Mouse (Mus musculus) heart, embryonic 14.5 days (tissue): ENCODE results near the gene Gm2174. TPM values are rescaled to one million over a fixed set of nuclear protein-coding genes. Genes with fewer than 3 reads are reported as not detected.

ENCODE experiments used
- ATAC-seq: fragments of 200-750 bp; cut with Nextera tagmentation; 2 replicates; pipeline ENCODE4 v1.8.0; 2017; ENCODE audit warnings: low read depth, moderate TSS enrichment; ENCODE audit not compliant: insufficient number of reproducible peaks, insufficient read depth, low FRiP score
- H3K27ac ChIP-seq, 2 experiments: fragments of 200-500 bp in 1 of 2; fragments of 300-500 bp in 1 of 2; sonication (generic) in 1 of 2; replicated peaks in 1 of 2; 2 replicates each; pipeline ENCODE4 v1.5.1; 2012 to 2014; ENCODE audit warnings: low read depth in 2 of 2, low read length in 2 of 2, control low read depth in 1 of 2, mild to moderate bottlenecking in 1 of 2, mixed read lengths in 1 of 2; ENCODE audit not compliant: control insufficient read depth in 1 of 2, insufficient read depth in 1 of 2
- H3K27me3 ChIP-seq: fragments of 300-500 bp; sonication (generic); 2 replicates; pipeline ENCODE4 v1.6.1; 2014; ENCODE audit warnings: mild to moderate bottlenecking, low read length, control low read depth; ENCODE audit not compliant: control insufficient read depth, insufficient read depth
- H3K36me3 ChIP-seq: fragments of 300-500 bp; sonication (generic); 2 replicates; pipeline ENCODE4 v1.6.1; 2014; ENCODE audit warnings: mild to moderate bottlenecking, control low read depth, low read length, mixed read lengths; ENCODE audit not compliant: control insufficient read depth, insufficient read depth
- H3K4me1 ChIP-seq, 2 experiments: fragments of 200-500 bp in 1 of 2; fragments of 300-500 bp in 1 of 2; sonication (generic) in 1 of 2; 2 replicates each; pipeline ENCODE4 v1.6.1; 2012 to 2014; ENCODE audit warnings: low read length in 2 of 2, control low read depth in 1 of 2, mixed read lengths in 1 of 2; ENCODE audit not compliant: control insufficient read depth in 2 of 2, insufficient read depth in 2 of 2
- H3K4me2 ChIP-seq: fragments of 300-500 bp; sonication (generic); 2 replicates; pipeline ENCODE4 v1.6.1; 2014; ENCODE audit warnings: mild to moderate bottlenecking, low read length
- H3K4me3 ChIP-seq, 2 experiments: fragments of 200-500 bp in 1 of 2; fragments of 300-500 bp in 1 of 2; sonication (generic) in 1 of 2; 2 replicates each; pipeline ENCODE4 v1.5.1; 2012 to 2014; ENCODE audit warnings: low read length in 2 of 2, mild to moderate bottlenecking in 2 of 2, control low read depth in 1 of 2, low read depth in 1 of 2, moderate library complexity in 1 of 2; ENCODE audit not compliant: control insufficient read depth in 1 of 2, insufficient read depth in 1 of 2
- H3K9ac ChIP-seq: fragments of 300-500 bp; sonication (generic); 2 replicates; pipeline ENCODE4 v1.6.1; 2014; ENCODE audit warnings: mild to moderate bottlenecking, low read length
- H3K9me3 ChIP-seq: fragments of 300-500 bp; sonication (generic); 2 replicates; pipeline ENCODE4 v1.6.1; 2016; ENCODE audit warnings: low read length, control low read depth; ENCODE audit not compliant: control insufficient read depth
- WGBS: fragments of 180-500 bp; shearing (Covaris S2); extraction: QIAGEN DNeasy Blood & Tissue Kit; methylation state at CpG from one replicate; pipeline ENCODE4 v1.1.7; 2014; 5-methylcytosine and 5-hydroxymethylcytosine counted together
- polyA plus RNA-seq: library from polyadenylated mRNA; unstranded; fragments of >200 nt; fragmentation: Nextera tagmentation; extraction: Ambion mirVana; gene quantifications from 2 replicates; pipeline ENCODE4 v1.2.1, GENCODE M21; 2014

The Gm2174 gene
- polyA plus RNA-seq, 1 experiment from 2014 or later: 1.7 TPM

DNA sequence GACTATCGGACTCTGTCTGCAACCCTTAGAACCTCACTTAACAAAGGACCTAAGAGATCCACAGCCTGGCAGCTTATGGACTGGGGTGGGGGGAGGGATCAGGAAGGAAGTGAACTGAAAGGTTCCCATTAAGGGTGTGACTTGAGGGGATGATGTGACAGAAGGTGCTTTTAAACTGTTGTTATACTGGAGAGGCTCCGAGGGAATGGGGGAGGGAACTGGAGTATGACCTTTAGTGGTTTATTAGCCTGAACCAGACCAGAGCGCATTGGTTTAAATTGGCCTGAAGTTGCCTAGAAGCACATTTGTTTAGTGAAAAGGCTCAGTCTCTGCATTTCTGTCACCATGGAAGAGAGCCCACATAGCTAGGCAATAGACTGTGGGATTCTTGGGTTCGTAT is 19.9 kb downstream of the Gm2174 start:
- Histone ChIP-seq H3K36me3 (peaks cover 4% of the 10 kb centered on the region; the same call in 1 of the 2 replicates), H3K4me3 (no peak overlapping the region), H3K27ac (no peak overlapping the region), H3K4me2 (no peak overlapping the region), H3K4me1 (peaks cover 2 to 8% of the 10 kb centered on the region in 2 experiments; a peak in 3 of 4 replicates), H3K9ac (no peak overlapping the region), H3K27me3 (no peaks in the 10 kb centered on the region), H3K9me3 (no peaks in the 10 kb centered on the region)
- 65% methylated on average over 4 of the region's 4 CpGs for WGBS
- ATAC-seq: no peak

DNA sequence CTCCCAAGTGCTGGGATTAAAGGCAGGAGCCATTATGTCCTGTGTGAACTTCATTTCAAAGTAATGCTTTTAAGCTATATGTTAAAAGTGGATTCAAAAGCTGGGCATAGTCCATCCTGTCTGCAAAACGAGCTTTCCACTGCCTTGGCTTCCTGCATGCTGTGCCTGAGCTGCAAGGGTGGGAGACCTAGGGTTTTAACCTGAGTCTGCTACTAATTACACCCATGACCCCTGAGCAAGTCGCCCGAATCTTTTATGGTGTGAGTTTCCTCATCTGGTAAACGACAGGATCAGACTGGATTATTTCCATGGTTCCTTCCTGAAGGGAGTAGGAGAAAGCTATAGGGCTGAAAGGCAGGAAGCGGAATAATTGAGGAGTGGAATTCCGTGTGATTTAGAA is 20.7 kb downstream of the Gm2174 start:
- WGBS: 56% methylated on average over 6 of the region's 6 CpGs
- no peaks in the 10 kb centered on the region for H3K9me3 ChIP-seq

DNA sequence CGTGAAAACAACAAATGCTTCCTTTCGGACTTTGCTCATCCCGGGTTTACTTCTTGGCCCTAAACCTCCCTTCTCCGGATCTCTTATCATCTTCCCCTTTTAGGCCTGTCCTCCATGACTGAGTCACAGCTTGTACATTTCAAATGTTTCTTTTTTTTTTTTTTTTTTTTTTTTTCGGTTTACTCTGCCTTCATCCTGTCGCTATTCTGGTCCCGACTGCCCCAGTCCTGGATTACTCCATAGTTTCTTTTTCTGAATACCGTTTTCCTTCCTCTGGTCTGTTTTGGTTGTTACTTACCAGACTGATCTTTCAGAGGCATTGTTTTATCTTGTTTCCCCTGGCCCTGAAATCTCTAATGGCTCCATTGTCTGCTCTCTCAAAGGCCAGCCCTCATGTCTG is 26.3 kb downstream of the Gm2174 start:
- peak; percentile 50; the same call in 1 of the 2 replicates for ATAC-seq
- Histone ChIP-seq H3K9me3 (no peaks in the 10 kb centered on the region), H3K4me1 (peaks cover 2 to 3% of the 10 kb centered on the region in 2 experiments; a peak in 3 of 4 replicates), H3K4me3 (no peak overlapping the region), H3K36me3 (no peaks in the 10 kb centered on the region), H3K4me2 (no peak overlapping the region), H3K27me3 (no peaks in the 10 kb centered on the region), H3K27ac (peak overlapping the region in 1 of 2 experiments; percentile 28; a peak in 2 of 4 replicates), H3K9ac (no peak overlapping the region)
- 47% methylated on average over 8 of the region's 8 CpGs for WGBS

More for the DNA sequence above, 20.7 kb downstream of the Gm2174 start:
- Histone ChIP-seq H3K27ac (no peak overlapping the region), H3K4me1 (peaks cover 2 to 8% of the 10 kb centered on the region in 2 experiments; a peak in 3 of 4 replicates), H3K9ac (no peak overlapping the region), H3K36me3 (peaks cover 4% of the 10 kb centered on the region; the same call in 1 of the 2 replicates), H3K4me3 (no peak overlapping the region), H3K4me2 (no peak overlapping the region), H3K27me3 (no peaks in the 10 kb centered on the region)
- ATAC-seq: no peak

DNA sequence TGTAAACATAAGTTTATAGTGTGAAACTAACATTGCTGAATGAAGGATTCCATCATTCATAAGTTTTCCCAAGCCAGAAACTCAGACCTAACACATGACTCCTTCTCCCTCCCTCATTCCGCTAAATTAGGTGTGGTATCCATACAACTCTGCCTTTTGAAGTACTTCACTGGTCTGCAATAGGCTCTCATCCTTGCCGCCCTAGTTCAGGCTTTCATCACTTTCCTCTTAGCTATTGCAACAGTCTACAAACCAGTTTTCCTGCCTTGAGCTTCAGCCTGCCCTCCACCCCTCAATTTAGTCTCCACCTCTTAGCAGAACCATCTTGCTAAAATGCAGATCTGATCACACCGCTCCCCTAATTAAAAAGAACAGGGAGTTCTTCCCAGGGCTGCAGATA is 29.8 kb downstream of the Gm2174 start:
- Histone ChIP-seq H3K27me3 (no peaks in the 10 kb centered on the region), H3K27ac (no peak overlapping the region), H3K4me1 (no peaks in the 10 kb centered on the region), H3K9ac (no peak overlapping the region), H3K4me3 (no peak overlapping the region), H3K4me2 (no peak overlapping the region), H3K9me3 (no peaks in the 10 kb centered on the region), H3K36me3 (peaks cover 14% of the 10 kb centered on the region)
- ATAC-seq: no peak
- WGBS: 58% methylated on average over 3 of the region's 3 CpGs

DNA sequence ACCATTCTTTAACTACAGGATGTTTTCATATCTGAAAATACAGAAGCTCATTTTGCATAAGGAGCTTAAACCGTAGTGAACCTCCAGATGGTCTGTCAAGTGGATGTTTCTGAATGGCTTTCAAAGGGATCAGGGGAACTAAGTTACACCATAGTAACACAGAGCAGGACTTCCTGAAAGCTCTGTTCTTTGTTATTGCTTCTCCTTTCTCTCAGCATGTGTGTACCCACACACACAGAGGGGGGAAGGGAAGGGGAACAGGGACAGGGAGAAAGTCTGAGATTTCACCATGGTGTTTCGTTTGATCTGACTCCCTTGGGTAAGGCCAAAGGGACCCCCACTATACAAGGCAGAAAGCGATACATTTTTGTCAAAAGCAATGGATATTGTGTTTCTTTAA is 34.1 kb downstream of the Gm2174 start:
- no peak for ATAC-seq
- peaks cover 20% of the 10 kb centered on the region for H3K36me3 ChIP-seq
- 57% methylated on average over 3 of the region's 3 CpGs for WGBS
- no peak overlapping the region for H3K4me3 ChIP-seq
- no peak overlapping the region for H3K9ac ChIP-seq
- no peaks in the 10 kb centered on the region for H3K4me1 ChIP-seq
- no peak overlapping the region for H3K4me2 ChIP-seq
- no peak overlapping the region for H3K27ac ChIP-seq
- no peaks in the 10 kb centered on the region for H3K9me3 ChIP-seq
- H3K27me3 ChIP-seq: no peaks in the 10 kb centered on the region

DNA sequence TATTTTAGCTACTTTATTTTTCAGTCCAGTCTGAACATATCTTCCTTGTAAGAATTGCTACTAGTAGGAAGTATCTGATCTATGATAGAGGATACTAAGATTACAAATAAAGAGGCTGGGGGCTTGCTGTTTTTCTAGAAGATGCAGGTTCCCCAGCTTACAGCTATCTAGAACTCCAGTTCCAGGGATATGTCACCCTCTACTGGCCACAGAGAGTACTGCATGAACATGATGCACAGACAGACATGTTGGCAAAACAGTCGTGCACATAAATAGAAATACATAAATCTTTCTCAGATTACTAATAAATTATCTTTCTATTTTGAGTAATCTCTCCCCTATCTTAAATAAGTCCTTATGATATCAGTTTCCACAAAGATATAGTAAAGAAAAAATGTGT is 42.0 kb downstream of the Gm2174 start:
- ATAC-seq: no peak
- no peak overlapping the region for H3K27ac ChIP-seq
- H3K9me3 ChIP-seq: no peaks in the 10 kb centered on the region
- H3K27me3 ChIP-seq: no peaks in the 10 kb centered on the region
- H3K36me3 ChIP-seq: peaks cover 19% of the 10 kb centered on the region; the same call in 1 of the 2 replicates
- H3K4me3 ChIP-seq: no peak overlapping the region
- H3K4me1 ChIP-seq: no peaks in the 10 kb centered on the region
- H3K4me2 ChIP-seq: no peak overlapping the region
- H3K9ac ChIP-seq: no peak overlapping the region
- 28% methylated on average over 1 of the region's 1 CpGs for WGBS

DNA sequence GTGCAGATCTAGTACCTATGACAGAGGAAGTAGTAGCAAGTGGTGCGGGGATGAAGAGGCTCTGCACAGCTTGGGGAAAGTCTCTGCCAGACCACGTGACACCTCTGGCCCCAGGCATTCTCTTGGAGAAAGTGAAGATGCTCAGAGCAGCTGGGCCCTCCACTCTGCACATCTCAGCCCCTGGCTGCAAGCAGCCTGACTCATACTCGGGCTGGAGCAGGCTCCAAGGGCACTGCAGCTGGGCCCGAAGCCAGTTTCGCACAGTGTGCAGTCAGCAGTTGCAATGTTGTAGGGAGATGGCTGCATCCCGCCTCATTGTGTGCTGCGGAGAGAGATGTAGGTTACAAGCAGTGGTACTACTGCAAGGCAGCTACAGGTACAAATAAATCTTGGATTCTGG is 49.5 kb downstream of the Gm2174 start:
- H3K27me3 ChIP-seq: no peaks in the 10 kb centered on the region
- no peaks in the 10 kb centered on the region for H3K4me1 ChIP-seq
- H3K27ac ChIP-seq: no peak overlapping the region
- WGBS: 75% methylated on average over 7 of the region's 7 CpGs
- H3K9me3 ChIP-seq: no peaks in the 10 kb centered on the region
- no peak overlapping the region for H3K4me2 ChIP-seq
- no peak overlapping the region for H3K4me3 ChIP-seq
- H3K9ac ChIP-seq: no peak overlapping the region
- peaks cover 25% of the 10 kb centered on the region for H3K36me3 ChIP-seq
- ATAC-seq: no peak
